Mouse (Mus musculus): Measurements from ENCODE around the gene Lrrk1. TPM values are rescaled to one million over a fixed set of nuclear protein-coding genes. Genes with fewer than 3 reads are reported as not detected.
A peak's percentile ranks its signal among the peaks of the same experiment; 100 is the strongest.

The Lrrk1 gene
- polyA plus RNA-seq, 1 experiment from 2014 or later = 3.4 TPM

DNA sequence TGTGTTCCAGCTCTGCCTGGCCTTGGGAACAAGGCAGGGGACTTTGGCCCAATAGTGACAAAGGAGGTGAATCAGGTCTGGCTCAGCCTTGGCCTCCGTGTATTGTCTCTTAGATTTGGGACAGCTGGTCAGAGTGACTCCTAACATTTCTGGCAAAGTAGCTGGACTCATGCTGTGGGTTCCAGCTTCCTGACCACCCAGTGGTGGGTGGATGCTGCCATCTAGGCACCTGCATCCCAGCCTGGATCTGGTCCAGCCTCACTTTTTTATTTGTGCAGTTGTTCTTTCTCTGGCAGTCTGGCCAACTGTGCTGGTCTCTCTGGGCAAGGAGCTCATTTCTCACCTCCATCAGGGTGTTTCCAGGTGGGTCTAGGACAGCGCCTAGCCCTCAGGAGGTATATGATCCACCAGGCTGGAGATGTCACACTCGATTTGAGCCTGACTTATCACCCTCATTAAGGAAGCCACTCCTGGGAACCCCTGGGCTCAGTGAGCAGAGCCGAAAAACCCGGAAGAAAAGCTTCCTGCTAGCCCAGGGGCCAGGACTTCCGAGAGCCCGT lies 144.3 kb downstream of the Lrrk1 start:
- Histone ChIP-seq H3K9me3 (no peaks in the 10 kb centered on the region), H3K9ac (no peak overlapping the region), H3K4me3 (no peak overlapping the region), H3K27me3 (no peaks in the 10 kb centered on the region), H3K4me2 (no peak overlapping the region), H3K27ac (replicated peaks) (no peak overlapping the region), H3K4me1 (replicated peaks) (peaks cover 21% of the 10 kb centered on the region), H3K36me3 (no peaks in the 10 kb centered on the region)
- WGBS = 70% methylated on average over 7 of the region's 7 CpGs
- ATAC-seq (ENCODE audit: low FRiP score, low read depth) = no peak

DNA sequence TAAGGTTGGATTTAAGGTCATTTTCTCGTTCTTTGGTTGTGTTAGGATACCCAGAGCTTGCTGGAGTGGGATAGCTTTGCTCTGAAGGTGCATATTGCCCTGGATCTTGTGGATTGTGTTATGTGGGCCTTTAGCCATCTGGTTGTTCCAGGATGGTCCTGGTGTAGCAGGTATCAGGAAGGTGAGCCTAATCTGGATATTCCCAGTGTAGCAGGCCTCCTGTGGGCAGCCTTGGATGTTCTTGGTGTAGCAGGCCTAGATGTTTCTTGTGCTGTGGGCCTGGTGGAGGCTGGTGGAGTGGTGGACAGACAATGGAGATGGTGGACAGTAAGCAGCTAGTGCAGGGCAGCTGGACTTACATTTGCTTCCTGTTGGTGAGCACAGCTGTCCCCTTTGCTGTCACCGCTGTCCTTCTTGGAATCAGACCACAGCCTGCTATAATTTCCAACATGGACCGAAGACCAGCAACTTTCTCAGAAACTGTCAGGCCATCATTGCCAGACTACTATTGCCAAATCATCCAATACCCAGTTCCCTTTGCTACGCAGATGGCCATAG lies 146.2 kb downstream of the Lrrk1 start:
- Histone ChIP-seq H3K4me3 (no peak overlapping the region), H3K9me3 (no peaks in the 10 kb centered on the region), H3K36me3 (no peaks in the 10 kb centered on the region), H3K27ac (replicated peaks) (no peak overlapping the region), H3K9ac (no peak overlapping the region), H3K4me1 (replicated peaks) (peaks cover 3% of the 10 kb centered on the region), H3K4me2 (no peak overlapping the region), H3K27me3 (no peaks in the 10 kb centered on the region)
- WGBS = 91% methylated on average over 4 of the region's 4 CpGs
- ATAC-seq (ENCODE audit: low FRiP score, low read depth) = no peak

- Histone ChIP-seq H3K9me3 (no peaks in the 10 kb centered on the region), H3K27me3 (no peaks in the 10 kb centered on the region), H3K4me1 (replicated peaks) (no peaks in the 10 kb centered on the region), H3K27ac (replicated peaks) (no peak overlapping the region), H3K4me2 (no peak overlapping the region), H3K4me3 (no peak overlapping the region), H3K9ac (no peak overlapping the region), H3K36me3 (no peaks in the 10 kb centered on the region)
- 97% methylated on average over 3 of the region's 3 CpGs for WGBS
- ATAC-seq (ENCODE audit: low FRiP score, low read depth) = no peak
Measured at GRCm38 (mm10) chr7:66238157-66238556, 150.0 kb downstream of the Lrrk1 start.

- Histone ChIP-seq H3K36me3 (no peaks in the 10 kb centered on the region), H3K4me3 (no peak overlapping the region), H3K27me3 (no peaks in the 10 kb centered on the region), H3K9ac (no peak overlapping the region), H3K4me2 (no peak overlapping the region), H3K9me3 (no peaks in the 10 kb centered on the region), H3K27ac (replicated peaks) (no peak overlapping the region), H3K4me1 (replicated peaks) (peaks cover 7% of the 10 kb centered on the region)
- WGBS = 75% methylated on average over 6 of the region's 6 CpGs
- ATAC-seq (ENCODE audit: low FRiP score, low read depth) = no peak
Measured at GRCm38 (mm10) chr7:66233947-66234516, 154.1 kb downstream of the Lrrk1 start.

GRCm38 (mm10) chr7:66233141-66233946 lies 154.8 kb downstream of the Lrrk1 start:
- Histone ChIP-seq H3K9me3 (no peaks in the 10 kb centered on the region), H3K9ac (no peak overlapping the region), H3K27ac (replicated peaks) (no peak overlapping the region), H3K27me3 (no peaks in the 10 kb centered on the region), H3K36me3 (no peaks in the 10 kb centered on the region), H3K4me2 (no peak overlapping the region), H3K4me3 (no peak overlapping the region), H3K4me1 (replicated peaks) (peaks cover 7% of the 10 kb centered on the region)
- WGBS = 84% methylated on average over 4 of the region's 4 CpGs
- no peak for ATAC-seq (ENCODE audit: low FRiP score, low read depth)

- Histone ChIP-seq H3K9me3 (no peaks in the 10 kb centered on the region), H3K4me1 (replicated peaks) (peaks cover 7% of the 10 kb centered on the region), H3K27ac (replicated peaks) (no peak overlapping the region), H3K9ac (no peak overlapping the region), H3K36me3 (no peaks in the 10 kb centered on the region), H3K27me3 (no peaks in the 10 kb centered on the region), H3K4me2 (no peak overlapping the region), H3K4me3 (no peak overlapping the region)
- ATAC-seq (ENCODE audit: low FRiP score, low read depth) = no peak
- 74% methylated on average over 4 of the region's 4 CpGs for WGBS
Measured at GRCm38 (mm10) chr7:66231861-66232260, 156.3 kb downstream of the Lrrk1 start.

- Histone ChIP-seq H3K27ac (replicated peaks) (peak overlapping the region; percentile 74), H3K4me2 (no peak overlapping the region), H3K9ac (no peak overlapping the region), H3K9me3 (no peaks in the 10 kb centered on the region), H3K27me3 (no peaks in the 10 kb centered on the region), H3K4me3 (no peak overlapping the region), H3K36me3 (no peaks in the 10 kb centered on the region), H3K4me1 (replicated peaks) (peaks cover 7% of the 10 kb centered on the region)
- 18% methylated on average over 17 of the region's 17 CpGs for WGBS
- peak; percentile 71 for ATAC-seq (ENCODE audit: low FRiP score, low read depth)
Measured at GRCm38 (mm10) chr7:66230638-66231550, 157.3 kb downstream of the Lrrk1 start.

DNA sequence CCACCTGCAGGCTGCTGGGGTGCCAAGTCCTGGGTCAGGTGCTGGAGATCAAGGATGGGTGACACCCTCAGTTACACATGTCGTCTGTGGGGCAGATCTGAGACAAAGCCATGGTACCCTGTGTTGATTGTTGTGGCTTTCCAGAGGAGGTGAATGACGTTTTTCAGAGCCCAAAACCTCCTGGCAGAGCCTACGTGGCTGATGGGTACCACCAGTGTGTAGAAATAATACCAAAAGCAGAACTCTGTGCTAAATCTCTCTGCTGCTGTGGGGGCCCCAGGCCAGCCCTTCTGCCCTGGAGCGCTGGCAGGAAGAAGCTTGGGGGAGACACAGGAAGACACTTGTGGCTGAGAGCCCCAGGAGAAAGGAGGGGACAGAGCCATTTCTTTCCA lies 157.9 kb downstream of the Lrrk1 start:
- Histone ChIP-seq H3K9ac (no peak overlapping the region), H3K27me3 (no peaks in the 10 kb centered on the region)

DNA sequence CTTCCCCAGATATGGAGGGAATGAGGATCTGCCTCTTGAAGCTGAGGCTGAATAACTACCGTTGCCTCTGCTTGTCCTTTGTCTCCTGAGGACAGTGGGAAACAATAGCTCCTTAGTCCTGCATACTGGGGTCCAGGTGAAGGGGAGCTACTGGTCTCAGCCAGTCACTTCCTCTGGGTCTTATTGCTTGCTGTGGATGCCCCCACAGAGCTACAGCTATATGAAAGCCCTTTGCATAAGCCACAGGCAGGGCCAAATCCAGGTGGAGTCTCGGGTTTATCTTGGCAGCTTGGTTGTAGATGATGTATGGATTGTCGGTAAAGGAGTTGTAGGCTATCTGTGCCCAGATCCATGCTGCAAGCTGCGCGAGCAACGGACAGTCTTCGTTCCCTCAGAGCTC lies 158.7 kb downstream of the Lrrk1 start:
- H3K4me1 ChIP-seq (replicated peaks) = peaks cover 7% of the 10 kb centered on the region
- H3K9ac ChIP-seq = no peak overlapping the region
- H3K27ac ChIP-seq (replicated peaks) = peak overlapping the region; percentile 74
- H3K4me2 ChIP-seq = no peak overlapping the region
- no peaks in the 10 kb centered on the region for H3K27me3 ChIP-seq
- no peaks in the 10 kb centered on the region for H3K36me3 ChIP-seq
- ATAC-seq (ENCODE audit: low FRiP score, low read depth) = no peak
- WGBS = 63% methylated on average over 7 of the region's 7 CpGs
- H3K9me3 ChIP-seq = no peaks in the 10 kb centered on the region
- no peak overlapping the region for H3K4me3 ChIP-seq

More for the DNA sequence above, 157.9 kb downstream of the Lrrk1 start:
- H3K4me1 ChIP-seq (replicated peaks) = peaks cover 7% of the 10 kb centered on the region
- peak overlapping the region; percentile 74 for H3K27ac ChIP-seq (replicated peaks)
- WGBS = 30% methylated on average over 4 of the region's 4 CpGs
- no peaks in the 10 kb centered on the region for H3K36me3 ChIP-seq
- no peaks in the 10 kb centered on the region for H3K9me3 ChIP-seq
- H3K4me2 ChIP-seq = no peak overlapping the region
- no peak; the same call in 1 of the 2 replicates for ATAC-seq (ENCODE audit: low FRiP score, low read depth)
- no peak overlapping the region for H3K4me3 ChIP-seq

DNA sequence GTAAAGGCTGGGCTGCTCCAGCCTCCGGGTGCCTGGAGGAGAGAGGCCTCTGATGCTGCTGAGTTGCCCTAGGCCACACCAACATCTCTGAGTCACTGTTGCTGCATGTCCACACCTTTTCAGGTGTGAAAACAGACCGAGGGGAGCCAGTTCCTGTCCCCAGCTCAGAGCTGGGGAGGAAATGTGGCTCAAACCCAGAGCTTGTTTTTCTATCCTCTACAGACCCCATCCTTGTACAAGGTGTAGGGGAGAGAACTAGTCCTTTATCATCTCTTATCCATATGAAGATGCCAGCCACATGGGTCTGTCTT lies 159.6 kb downstream of the Lrrk1 start:
- WGBS = 88% methylated on average over 2 of the region's 2 CpGs
- Histone ChIP-seq H3K4me1 (replicated peaks) (peaks cover 7% of the 10 kb centered on the region), H3K36me3 (no peaks in the 10 kb centered on the region), H3K4me2 (no peak overlapping the region), H3K9me3 (no peaks in the 10 kb centered on the region), H3K4me3 (no peak overlapping the region), H3K27ac (replicated peaks) (no peak overlapping the region), H3K27me3 (no peaks in the 10 kb centered on the region), H3K9ac (no peak overlapping the region)
- no peak for ATAC-seq (ENCODE audit: low FRiP score, low read depth)

DNA sequence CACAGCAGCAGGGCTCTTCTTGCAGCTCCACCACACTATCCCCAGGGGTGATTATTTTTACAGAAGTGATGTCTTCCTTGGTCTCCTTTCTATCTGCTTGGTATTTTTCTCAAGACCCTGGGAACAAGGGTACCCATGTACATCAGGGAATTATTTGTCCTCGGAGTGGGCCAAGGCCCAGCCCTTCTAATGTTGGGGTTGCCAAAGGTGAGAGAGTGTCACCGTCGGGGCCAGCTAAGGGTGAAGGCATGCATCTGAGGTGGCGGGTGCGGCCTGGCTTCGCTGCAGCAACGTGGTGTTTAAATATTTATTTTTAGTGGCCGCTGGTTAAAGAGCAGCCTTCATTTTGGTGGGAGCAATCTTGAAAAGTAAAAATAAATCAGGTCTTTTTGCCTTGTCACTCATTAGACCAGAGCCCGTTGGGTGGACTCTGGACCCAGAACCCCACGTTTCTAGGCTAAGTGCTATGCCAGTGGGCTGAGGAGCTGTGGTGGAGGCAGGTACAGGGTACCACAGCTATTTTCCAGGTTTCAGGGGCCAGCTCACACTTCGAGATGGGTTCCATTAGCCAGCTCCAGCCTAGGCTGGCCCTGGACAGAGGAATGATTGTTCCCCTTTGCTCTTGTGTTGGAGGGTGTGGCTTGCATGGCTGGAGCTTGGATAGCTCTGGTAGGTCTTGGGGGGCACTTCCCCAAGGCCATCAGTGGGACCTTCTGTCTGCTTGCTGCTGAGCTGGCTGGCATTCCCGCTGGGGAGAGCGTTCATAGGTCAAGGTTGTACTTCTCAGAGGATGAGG lies 160.1 kb downstream of the Lrrk1 start:
- no peak for ATAC-seq (ENCODE audit: low FRiP score, low read depth)
- Histone ChIP-seq H3K36me3 (no peaks in the 10 kb centered on the region), H3K4me3 (no peak overlapping the region), H3K4me1 (replicated peaks) (peaks cover 7% of the 10 kb centered on the region), H3K9ac (no peak overlapping the region), H3K27me3 (no peaks in the 10 kb centered on the region), H3K9me3 (no peaks in the 10 kb centered on the region), H3K27ac (replicated peaks) (no peak overlapping the region), H3K4me2 (no peak overlapping the region)
- WGBS = 86% methylated on average over 13 of the region's 13 CpGs
